Mouse (Mus musculus) MEL (cell line): ENCODE data around the gene Gm26897. TPM values are rescaled to one million over a fixed set of nuclear protein-coding genes. Genes with fewer than 3 reads are reported as not detected.

ENCODE experiments used
- DNase-seq: peaks from one replicate; pipeline ENCODE4 v3.0.0; 2011; ENCODE audit warnings: low read depth, low spot score
- H3K27ac ChIP-seq: 2 replicates; pipeline ENCODE4 v1.5.1; 2012; ENCODE audit warnings: low read depth, mild to moderate bottlenecking, control low read depth, low read length, moderate library complexity; ENCODE audit not compliant: control insufficient read depth
- H3K27me3 ChIP-seq, 2 experiments: fragments of 150-350 bp in 1 of 2; sonication (generic) in 1 of 2; 2 replicates each; pipeline ENCODE4 v1.6.1; 2012; ENCODE audit warnings: low read length in 2 of 2, mild to moderate bottlenecking in 2 of 2, improper control_type of control experiment in 1 of 2, moderate library complexity in 1 of 2; ENCODE audit not compliant: insufficient read depth in 2 of 2, control insufficient read depth in 1 of 2
- H3K36me3 ChIP-seq, 2 experiments: 2 replicates each; pipeline ENCODE4 v1.6.1; 2012 to 2014; ENCODE audit warnings: low read length in 2 of 2, improper control_type of control experiment in 1 of 2, inconsistent platforms in 1 of 2, mild to moderate bottlenecking in 1 of 2; ENCODE audit not compliant: insufficient read depth in 2 of 2, control insufficient read depth in 1 of 2
- H3K4me1 ChIP-seq, 2 experiments: fragments of 150-350 bp in 1 of 2; sonication (generic) in 1 of 2; 2 replicates each; pipeline ENCODE4 v1.6.1; 2012; ENCODE audit warnings: low read length in 2 of 2, improper control_type of control experiment in 1 of 2, mild to moderate bottlenecking in 1 of 2; ENCODE audit not compliant: insufficient read depth in 2 of 2, control insufficient read depth in 1 of 2
- H3K4me3 ChIP-seq, 2 experiments: fragments of 150-350 bp in 1 of 2; sonication (generic) in 1 of 2; 2 replicates each; pipeline ENCODE4 v1.5.1; 2012; ENCODE audit warnings: low read depth in 2 of 2, low read length in 2 of 2, mild to moderate bottlenecking in 2 of 2, moderate library complexity in 2 of 2, control low read depth in 1 of 2, improper control_type of control experiment in 1 of 2; ENCODE audit not compliant: control insufficient read depth in 1 of 2, insufficient read depth in 1 of 2
- H3K79me2 ChIP-seq: 2 replicates; pipeline ENCODE4 v1.6.1; 2012; ENCODE audit warnings: mild to moderate bottlenecking, low read length, moderate library complexity; ENCODE audit not compliant: control insufficient read depth, poor library complexity, insufficient read depth
- H3K9ac ChIP-seq: 2 replicates; pipeline ENCODE4 v1.6.1; 2012; ENCODE audit warnings: low read depth, mild to moderate bottlenecking, control low read depth, low read length, moderate library complexity; ENCODE audit not compliant: control insufficient read depth, poor library complexity, severe bottlenecking
- H3K9me3 ChIP-seq: fragments of 150-350 bp; sonication (generic); replicated peaks from 2 replicates; pipeline ENCODE4 v1.6.1; 2012; ENCODE audit warnings: mild to moderate bottlenecking, low read length, improper control_type of control experiment, moderate library complexity; ENCODE audit not compliant: insufficient read depth
- CHD2 ChIP-seq: IDR thresholded peaks from 2 replicates; pipeline ENCODE4 v1.6.1; 2011; ENCODE audit warnings: low read length, improper control_type of control experiment
- ETS1 ChIP-seq: IDR thresholded peaks from 2 replicates; pipeline ENCODE4 v1.6.1; 2012; ENCODE audit warnings: low read depth, mild to moderate bottlenecking, inconsistent platforms, low read length, improper control_type of control experiment, moderate library complexity
- JUND ChIP-seq: IDR thresholded peaks from 2 replicates; pipeline ENCODE4 v1.6.1; 2011; ENCODE audit warnings: low read depth, mild to moderate bottlenecking, improper control_type of control experiment, low read length
- MAFK ChIP-seq: IDR thresholded peaks from 2 replicates; pipeline ENCODE4 v1.6.1; 2011; ENCODE audit warnings: low read depth, mild to moderate bottlenecking, low read length, improper control_type of control experiment, borderline replicate concordance
- MAX ChIP-seq: IDR thresholded peaks from 2 replicates; pipeline ENCODE4 v1.6.1; 2011; ENCODE audit warnings: low read length, improper control_type of control experiment
- MEF2A ChIP-seq: IDR thresholded peaks from 2 replicates; pipeline ENCODE4 v1.6.1; 2014; ENCODE audit warnings: low read depth, mild to moderate bottlenecking, inconsistent platforms, low read length, improper control_type of control experiment; ENCODE audit not compliant: poor library complexity, insufficient replicate concordance, severe bottlenecking; ENCODE audit errors: extremely low read depth
- MYC ChIP-seq: IDR thresholded peaks from 2 replicates; pipeline ENCODE4 v1.6.1; 2011; ENCODE audit warnings: low read depth, mild to moderate bottlenecking, low read length, improper control_type of control experiment, moderate library complexity
- NELFE ChIP-seq: IDR thresholded peaks from 2 replicates; pipeline ENCODE4 v1.6.1; 2011; ENCODE audit warnings: low read depth, low read length, improper control_type of control experiment
- POLR2A ChIP-seq, 2 experiments: IDR thresholded peaks; 2 replicates each; pipeline ENCODE4 v1.6.1; 2011 to 2012; ENCODE audit warnings: low read length in 2 of 2, mild to moderate bottlenecking in 2 of 2, control low read depth in 1 of 2, improper control_type of control experiment in 1 of 2, low read depth in 1 of 2, moderate library complexity in 1 of 2; ENCODE audit not compliant: control insufficient read depth in 1 of 2, insufficient read depth in 1 of 2, poor library complexity in 1 of 2
- POLR2AphosphoS5 ChIP-seq: IDR thresholded peaks from 2 replicates; pipeline ENCODE4 v1.6.1; 2012; ENCODE audit warnings: low read depth, borderline replicate concordance, mild to moderate bottlenecking, inconsistent platforms, low read length, moderate library complexity, mixed read lengths
- RAD21 ChIP-seq: IDR thresholded peaks from 2 replicates; pipeline ENCODE4 v1.6.1; 2011; ENCODE audit warnings: mild to moderate bottlenecking, low read depth, low read length, improper control_type of control experiment
- RCOR1 ChIP-seq: IDR thresholded peaks from 2 replicates; pipeline ENCODE4 v1.6.1; 2012; ENCODE audit warnings: low read depth, mild to moderate bottlenecking, inconsistent platforms, low read length, improper control_type of control experiment
- SMC3 ChIP-seq: IDR thresholded peaks from 2 replicates; pipeline ENCODE4 v1.6.1; 2011; ENCODE audit warnings: low read depth, low read length, improper control_type of control experiment
- TAL1 ChIP-seq: IDR thresholded peaks from 2 replicates; pipeline ENCODE4 v1.6.1; 2012; ENCODE audit warnings: mild to moderate bottlenecking, inconsistent platforms, low read length, moderate library complexity, mixed read lengths
- TBP ChIP-seq: IDR thresholded peaks from 2 replicates; pipeline ENCODE4 v1.8.0; 2011; ENCODE audit warnings: low read depth, low read length, improper control_type of control experiment
- UBTF ChIP-seq: IDR thresholded peaks from 2 replicates; pipeline ENCODE4 v1.6.1; 2012; ENCODE audit warnings: low read depth, mild to moderate bottlenecking, inconsistent platforms, low read length, improper control_type of control experiment, moderate library complexity, borderline replicate concordance; ENCODE audit not compliant: insufficient read depth
- USF2 ChIP-seq, 2 experiments: IDR thresholded peaks; 2 replicates each; pipeline ENCODE4 v1.6.1; 2011 to 2012; ENCODE audit warnings: improper control_type of control experiment in 2 of 2, low read length in 2 of 2, borderline replicate concordance in 1 of 2, inconsistent platforms in 1 of 2, low read depth in 1 of 2, mild to moderate bottlenecking in 1 of 2; ENCODE audit not compliant: insufficient read depth in 1 of 2
- ZMIZ1 ChIP-seq: IDR thresholded peaks from 2 replicates; pipeline ENCODE4 v1.6.1; 2012; ENCODE audit warnings: low read depth, mild to moderate bottlenecking, inconsistent platforms, low read length, improper control_type of control experiment, moderate library complexity
- polyA plus RNA-seq, 2 experiments: library from polyadenylated mRNA; stranded (reverse) in 1 of 2; unstranded in 1 of 2; fragments of >175 nt in 1 of 2; fragments of >200 nt in 1 of 2; gene quantifications; 2 replicates each; pipeline versions ENCODE4 v1.2.1 to v1.2.4; 2012; ENCODE audit warnings: low replicate concordance in 2 of 2, low read depth in 1 of 2; ENCODE audit not compliant: insufficient read length in 2 of 2, insufficient read depth in 1 of 2, missing spikeins in 1 of 2
- total RNA-seq: library from RNA; depleted of rRNA; stranded (reverse); fragments of 300-350 nt; gene quantifications from 2 replicates; pipeline ENCODE4 v1.2.3, GENCODE M21; 2012

Gm26897 gene
- total and polyA plus RNA-seq, 3 experiments, result not detected

- no peaks in the 10 kb centered on the region for H3K4me1 ChIP-seq
- DNase-seq, result no peak
- H3K36me3 ChIP-seq, result no peaks in the 10 kb centered on the region
- no peaks in the 10 kb centered on the region for H3K79me2 ChIP-seq
- H3K27me3 ChIP-seq, result no peaks in the 10 kb centered on the region
- no peak overlapping the region for H3K27ac ChIP-seq
- H3K4me3 ChIP-seq, result no peak overlapping the region
- TF ChIP-seq CHD2 (no peak), TAL1 (no peak)
- H3K9me3 ChIP-seq, result no peaks in the 10 kb centered on the region
- H3K9ac ChIP-seq, result no peak overlapping the region
Measured at GRCm38 (mm10) chr5:111688584-111688983, 45.1 kb upstream of the Gm26897 start.

GRCm38 (mm10) chr5:111697996-111698395 is 35.7 kb upstream of the Gm26897 start:
- Histone ChIP-seq H3K9me3 (no peaks in the 10 kb centered on the region), H3K4me3 (no peak overlapping the region)
- TF ChIP-seq POLR2AphosphoS5, result no peak
- no peak for TF ChIP-seq MAFK
- TF ChIP-seq NELFE, result no peak
- TF ChIP-seq POLR2A (IDR thresholded peaks at IDR 0.05; ENCODE audit: control insufficient read depth in 1 of 2, insufficient read depth in 1 of 2, low read depth in 1 of 2, low read length in 2 of 2, poor library complexity in 1 of 2), result no peak
- TF ChIP-seq JUND, result no peak
- no peak for TF ChIP-seq USF2 (IDR thresholded peaks at IDR 0.05; ENCODE audit: borderline replicate concordance in 1 of 2, insufficient read depth in 1 of 2, low read depth in 1 of 2, low read length in 2 of 2)
- no peak for TF ChIP-seq ETS1
- TF ChIP-seq MEF2A, result no peak
- no peak for TF ChIP-seq MYC

GRCm38 (mm10) chr5:111699711-111700303 is 33.9 kb upstream of the Gm26897 start:
- Histone ChIP-seq H3K9me3 (no peaks in the 10 kb centered on the region), H3K36me3 (no peaks in the 10 kb centered on the region), H3K4me1 (no peaks in the 10 kb centered on the region), H3K27me3 (no peaks in the 10 kb centered on the region), H3K9ac (no peak overlapping the region), H3K79me2 (no peaks in the 10 kb centered on the region), H3K4me3 (no peak overlapping the region), H3K27ac (no peak overlapping the region)
- DNase-seq, result no peak
- no peak for TF ChIP-seq MYC
- TF ChIP-seq MAX, result no peak
- no peak for TF ChIP-seq TBP
- no peak for TF ChIP-seq SMC3
- no peak for TF ChIP-seq TAL1
- no peak for TF ChIP-seq POLR2AphosphoS5
- TF ChIP-seq RCOR1, result no peak
- TF ChIP-seq RAD21, result no peak
- no peak for TF ChIP-seq POLR2A (IDR thresholded peaks at IDR 0.05; ENCODE audit: control insufficient read depth in 1 of 2, insufficient read depth in 1 of 2, low read depth in 1 of 2, low read length in 2 of 2, poor library complexity in 1 of 2)
- no peak for TF ChIP-seq ZMIZ1
- TF ChIP-seq CHD2, result no peak
- no peak for TF ChIP-seq ETS1
- no peak for TF ChIP-seq MAFK
- TF ChIP-seq UBTF, result no peak

More at GRCm38 (mm10) chr5:111697996-111698395, 35.7 kb upstream of the Gm26897 start:
- Histone ChIP-seq H3K79me2 (no peaks in the 10 kb centered on the region), H3K9ac (no peak overlapping the region), H3K36me3 (no peaks in the 10 kb centered on the region), H3K27me3 (no peaks in the 10 kb centered on the region), H3K4me1 (no peaks in the 10 kb centered on the region), H3K27ac (no peak overlapping the region)
- no peak for DNase-seq
